Mouse (Mus musculus) limb, embryonic 13.5 days (tissue): ENCODE measurements around the gene Bmpr1b. TPM values are rescaled to one million over a fixed set of nuclear protein-coding genes. Genes with fewer than 3 reads are reported as not detected.
A peak's percentile ranks its signal among the peaks of the same experiment; 100 is the strongest.

ENCODE experiments used
- ATAC-seq: fragments of 200-750 bp; cut with Nextera tagmentation; 2 replicates; pipeline ENCODE4 v1.8.0; 2017; ENCODE audit warnings: low read depth, moderate number of reproducible peaks, moderate TSS enrichment; ENCODE audit not compliant: low FRiP score
- H3K27ac ChIP-seq: fragments of 300-500 bp; sonication (generic); 2 replicates; pipeline ENCODE4 v1.5.1; 2015; ENCODE audit warnings: inconsistent platforms, mild to moderate bottlenecking, moderate library complexity
- H3K27me3 ChIP-seq: fragments of 300-500 bp; sonication (generic); 2 replicates; pipeline ENCODE4 v1.6.1; 2015; ENCODE audit warnings: mild to moderate bottlenecking, inconsistent platforms
- H3K36me3 ChIP-seq: fragments of 300-500 bp; sonication (generic); 2 replicates; pipeline ENCODE4 v1.6.1; 2015; ENCODE audit warnings: inconsistent platforms, mild to moderate bottlenecking, moderate library complexity
- H3K4me1 ChIP-seq: fragments of 300-500 bp; sonication (generic); 2 replicates; pipeline ENCODE4 v1.6.1; 2015; ENCODE audit warnings: inconsistent platforms
- H3K4me2 ChIP-seq: fragments of 300-500 bp; sonication (generic); replicated peaks from 2 replicates; pipeline ENCODE4 v1.6.1; 2015; ENCODE audit warnings: inconsistent platforms, mild to moderate bottlenecking, moderate library complexity
- H3K4me3 ChIP-seq: fragments of 300-500 bp; sonication (generic); 2 replicates; pipeline ENCODE4 v1.5.1; 2015; ENCODE audit warnings: moderate library complexity, mild to moderate bottlenecking, inconsistent platforms
- H3K9ac ChIP-seq: fragments of 300-500 bp; sonication (generic); 2 replicates; pipeline ENCODE4 v1.6.1; 2015; ENCODE audit warnings: mild to moderate bottlenecking, inconsistent platforms
- H3K9me3 ChIP-seq: fragments of 300-500 bp; sonication (generic); 2 replicates; pipeline ENCODE4 v1.6.1; 2016; ENCODE audit warnings: inconsistent platforms
- WGBS: fragments of 180-500 bp; shearing (Covaris S2); methylation state at CpG from one replicate; pipeline ENCODE4 v1.1.7; 2015; 5-methylcytosine and 5-hydroxymethylcytosine counted together
- polyA plus RNA-seq: library from polyadenylated mRNA; unstranded; fragments of >200 nt; fragmentation: Nextera tagmentation; extraction: Ambion mirVana; gene quantifications from 2 replicates; pipeline ENCODE4 v1.2.1, GENCODE M21; 2015

The Bmpr1b gene
- polyA plus RNA-seq, 1 experiment from 2014 or later, result 15.6 TPM

DNA sequence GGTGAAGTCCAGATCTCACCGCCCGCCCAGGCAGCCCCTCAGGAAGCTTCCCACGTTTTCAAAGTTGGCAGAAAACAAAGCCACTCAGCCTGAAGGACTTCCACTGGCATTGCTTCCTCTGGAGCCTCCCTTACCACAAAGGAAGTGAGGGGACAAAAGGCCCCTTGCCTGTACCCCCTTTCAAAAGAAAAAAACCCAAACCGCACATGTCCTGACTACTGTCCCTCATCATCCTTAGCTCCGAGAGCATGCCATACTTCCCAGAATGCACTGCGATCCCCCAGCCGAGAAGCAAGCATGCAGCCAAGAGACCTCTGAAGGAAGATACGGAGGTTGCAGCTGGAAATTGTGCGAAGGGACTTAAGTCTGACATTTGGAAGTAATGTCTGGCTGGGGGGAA is 4.2 kb downstream of the Bmpr1b start:
- Histone ChIP-seq H3K4me3 (no peak overlapping the region), H3K27ac (no peak overlapping the region), H3K27me3 (peaks cover 35% of the 10 kb centered on the region), H3K9ac (no peak overlapping the region), H3K4me2 (peak overlapping the region; percentile 21; the same call in 1 of the 2 replicates), H3K9me3 (no peaks in the 10 kb centered on the region), H3K4me1 (peaks cover 30% of the 10 kb centered on the region), H3K36me3 (no peaks in the 10 kb centered on the region)
- ATAC-seq, result no peak
- WGBS, result 64% methylated on average over 9 of the region's 9 CpGs

DNA sequence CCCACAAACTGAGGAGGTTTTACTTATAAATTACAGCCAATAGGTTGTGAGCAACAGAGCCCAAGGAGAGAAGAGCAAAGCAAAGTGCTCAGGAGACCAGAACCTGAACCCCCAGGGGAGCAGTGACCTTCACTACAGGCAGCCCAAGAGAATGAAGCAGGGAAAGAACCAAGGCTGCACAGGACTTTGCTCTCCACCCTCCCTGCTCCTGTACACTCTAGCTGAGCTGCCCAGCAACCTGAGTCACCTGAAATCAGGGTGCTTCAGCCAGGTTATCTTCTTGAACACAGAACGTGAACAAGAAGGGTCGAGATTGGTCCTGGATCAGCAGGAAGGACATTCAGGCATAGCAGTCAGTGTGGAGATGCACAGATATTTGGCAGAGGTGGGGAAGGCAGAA is 5.3 kb downstream of the Bmpr1b start:
- no peak overlapping the region for H3K4me3 ChIP-seq
- H3K27ac ChIP-seq, result no peak overlapping the region
- peaks cover 32% of the 10 kb centered on the region for H3K27me3 ChIP-seq
- ATAC-seq, result no peak
- H3K4me2 ChIP-seq, result peak overlapping the region; percentile 11; the same call in 1 of the 2 replicates
- no peaks in the 10 kb centered on the region for H3K9me3 ChIP-seq
- peaks cover 26% of the 10 kb centered on the region for H3K4me1 ChIP-seq
- H3K9ac ChIP-seq, result no peak overlapping the region
- H3K36me3 ChIP-seq, result peaks cover 4% of the 10 kb centered on the region; the same call in 1 of the 2 replicates
- 82% methylated on average over 2 of the region's 2 CpGs for WGBS

DNA sequence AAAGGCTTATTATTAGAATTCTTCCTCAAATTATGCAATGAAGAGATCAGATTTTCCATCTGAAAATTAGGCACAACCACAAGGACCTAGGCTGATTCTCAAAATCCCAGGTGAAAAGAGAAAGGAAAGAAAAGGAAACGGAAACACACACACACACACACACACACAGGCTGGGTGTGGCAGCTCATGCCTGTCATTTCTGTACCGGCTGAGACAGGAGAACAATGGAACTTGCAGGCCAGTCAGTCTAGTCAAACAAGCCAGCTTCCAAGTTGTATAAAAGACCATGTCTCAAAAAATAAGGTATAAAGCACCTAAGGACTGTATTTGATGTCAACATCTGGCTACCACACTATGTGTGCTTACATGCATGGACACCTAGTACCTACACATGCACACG is 7.8 kb downstream of the Bmpr1b start:
- ATAC-seq, result no peak
- H3K27ac ChIP-seq, result no peak overlapping the region
- peaks cover 4% of the 10 kb centered on the region; the same call in 1 of the 2 replicates for H3K36me3 ChIP-seq
- H3K4me3 ChIP-seq, result no peak overlapping the region
- no peak overlapping the region for H3K4me2 ChIP-seq
- H3K4me1 ChIP-seq, result peaks cover 24% of the 10 kb centered on the region
- H3K9me3 ChIP-seq, result no peaks in the 10 kb centered on the region
- H3K9ac ChIP-seq, result no peak overlapping the region
- WGBS, result 76% methylated on average over 3 of the region's 3 CpGs
- peaks cover 29% of the 10 kb centered on the region for H3K27me3 ChIP-seq

DNA sequence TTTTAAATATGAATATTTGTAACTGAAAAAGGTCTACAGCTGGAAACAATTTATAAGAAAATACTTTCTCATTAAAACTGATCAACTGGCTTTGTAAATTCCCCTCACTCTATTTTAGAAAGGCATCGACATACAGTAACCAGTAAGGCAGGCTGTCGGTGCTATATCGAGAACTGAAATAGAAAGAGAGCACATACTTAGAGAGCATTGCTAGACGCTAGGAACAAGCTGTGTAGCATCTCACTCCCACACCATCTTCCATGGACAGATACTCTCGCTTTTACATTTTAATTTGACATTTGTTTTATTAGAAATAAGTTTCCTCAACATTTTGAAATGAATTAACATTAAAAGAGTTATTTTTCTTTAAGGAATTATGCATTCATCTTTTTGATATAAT is 17.2 kb downstream of the Bmpr1b start:
- Histone ChIP-seq H3K9ac (no peak overlapping the region), H3K4me3 (no peak overlapping the region), H3K4me1 (0 out of 2 replicates have a peak, but pooled peaks cover 2% of the 10 kb centered on the region), H3K27ac (no peak overlapping the region), H3K9me3 (no peaks in the 10 kb centered on the region), H3K4me2 (no peak overlapping the region), H3K36me3 (no peaks in the 10 kb centered on the region), H3K27me3 (0 out of 2 replicates have a peak, but pooled peaks cover 3% of the 10 kb centered on the region)
- WGBS, result 52% methylated on average over 5 of the region's 5 CpGs
- ATAC-seq, result no peak

DNA sequence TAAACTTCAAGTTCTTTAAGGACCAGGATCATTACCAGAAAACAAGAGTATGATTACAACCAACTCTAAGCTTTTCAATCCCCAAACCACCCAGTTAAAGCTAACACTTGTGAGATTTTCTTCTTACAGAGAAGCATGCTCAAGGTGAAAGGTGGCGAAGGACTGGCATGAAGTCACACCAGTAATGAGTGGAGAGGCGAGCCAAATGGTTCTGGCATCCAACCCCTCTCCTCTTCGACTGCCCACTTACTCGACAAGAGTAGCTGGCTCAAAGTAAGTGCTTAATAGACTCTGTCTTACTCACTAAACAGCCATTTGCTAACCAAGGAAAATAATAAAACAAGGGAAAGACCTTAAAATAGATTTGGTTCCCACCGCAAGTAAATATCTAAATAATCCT is 30.4 kb downstream of the Bmpr1b start:
- no peak for ATAC-seq
- Histone ChIP-seq H3K9me3 (no peaks in the 10 kb centered on the region), H3K4me1 (0 out of 2 replicates have a peak, but pooled peaks cover 4% of the 10 kb centered on the region), H3K27me3 (no peaks in the 10 kb centered on the region), H3K4me2 (no peak overlapping the region), H3K9ac (no peak overlapping the region), H3K36me3 (peaks cover 7% of the 10 kb centered on the region; the same call in 1 of the 2 replicates), H3K27ac (no peak overlapping the region), H3K4me3 (no peak overlapping the region)
- WGBS, result 70% methylated on average over 5 of the region's 5 CpGs

DNA sequence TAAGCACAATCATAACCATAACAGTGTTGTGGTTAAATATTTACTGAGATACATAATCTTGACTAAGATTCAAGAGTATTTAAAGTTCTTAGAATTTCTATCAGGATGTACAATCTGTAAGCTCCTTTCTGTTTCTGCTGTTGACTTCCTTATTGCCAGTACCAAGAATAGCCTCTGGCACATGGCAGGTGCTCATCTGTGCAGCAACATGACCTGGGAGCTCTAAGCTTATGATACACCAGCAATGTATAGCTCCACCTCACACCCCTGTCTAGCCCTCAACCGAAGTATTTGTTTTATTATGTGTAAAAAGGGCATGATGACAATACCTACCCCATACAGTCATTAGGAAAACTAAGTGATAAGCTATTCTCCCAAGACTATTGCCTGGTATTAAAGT is 42.8 kb downstream of the Bmpr1b start:
- no peaks in the 10 kb centered on the region for H3K9me3 ChIP-seq
- H3K9ac ChIP-seq, result no peak overlapping the region
- H3K36me3 ChIP-seq, result no peaks in the 10 kb centered on the region
- peaks cover 25% of the 10 kb centered on the region for H3K27me3 ChIP-seq
- no peak overlapping the region for H3K4me2 ChIP-seq
- no peak overlapping the region for H3K4me3 ChIP-seq
- no peak for ATAC-seq
- H3K27ac ChIP-seq, result no peak overlapping the region
- peaks cover 35% of the 10 kb centered on the region for H3K4me1 ChIP-seq
- 53% methylated on average over 1 of the region's 1 CpGs for WGBS

DNA sequence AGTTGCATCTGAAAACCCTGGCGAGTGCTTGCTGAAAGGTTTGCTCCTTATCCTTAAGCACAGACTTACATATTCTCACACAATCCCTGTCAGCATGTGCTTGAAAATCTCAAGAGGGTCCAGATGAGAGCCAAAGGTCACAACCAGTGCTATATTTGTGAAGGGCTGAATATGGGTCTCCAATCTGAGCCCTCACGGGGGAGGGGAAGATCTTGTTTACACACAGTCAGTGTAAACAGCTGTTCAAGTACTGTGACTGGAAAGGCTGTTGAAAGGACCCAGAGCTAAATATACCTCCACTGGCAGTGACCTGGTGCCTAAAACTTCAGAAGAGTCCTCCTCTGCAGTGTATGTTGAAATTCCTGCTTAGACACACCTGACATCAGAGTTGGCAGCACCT is 43.7 kb downstream of the Bmpr1b start:
- Histone ChIP-seq H3K27ac (no peak overlapping the region), H3K4me2 (no peak overlapping the region), H3K4me3 (no peak overlapping the region), H3K27me3 (peaks cover 30% of the 10 kb centered on the region), H3K4me1 (peaks cover 35% of the 10 kb centered on the region), H3K36me3 (no peaks in the 10 kb centered on the region), H3K9ac (no peak overlapping the region), H3K9me3 (no peaks in the 10 kb centered on the region)
- 32% methylated on average over 2 of the region's 2 CpGs for WGBS
- 0 out of 2 replicates have a peak, but pooled peaks have one; percentile 45 for ATAC-seq

DNA sequence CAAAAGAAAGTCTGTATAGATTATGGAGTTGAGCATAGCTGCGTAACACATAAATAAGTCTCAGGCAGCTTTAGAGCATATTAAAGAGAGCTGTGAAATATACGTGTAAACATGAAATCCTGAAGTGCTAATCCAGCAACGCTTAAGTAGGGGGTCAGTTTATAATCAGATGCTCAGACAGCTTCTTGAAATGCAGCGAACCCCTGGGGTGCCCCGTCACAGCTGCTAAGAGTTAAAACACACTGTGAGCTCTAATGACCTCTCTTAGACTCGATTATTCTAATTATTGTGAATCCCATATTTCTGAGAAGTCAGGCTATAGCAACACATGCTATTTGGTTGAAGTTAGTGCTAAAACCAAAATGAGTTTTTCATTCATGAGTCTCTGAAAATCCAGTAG is 45.0 kb downstream of the Bmpr1b start:
- H3K4me3 ChIP-seq, result no peak overlapping the region
- 16% methylated on average over 6 of the region's 6 CpGs for WGBS
- no peaks in the 10 kb centered on the region for H3K9me3 ChIP-seq
- peaks cover 25% of the 10 kb centered on the region for H3K27me3 ChIP-seq
- ATAC-seq, result no peak
- no peaks in the 10 kb centered on the region for H3K36me3 ChIP-seq
- H3K27ac ChIP-seq, result no peak overlapping the region
- peaks cover 40% of the 10 kb centered on the region for H3K4me1 ChIP-seq
- no peak overlapping the region for H3K9ac ChIP-seq
- H3K4me2 ChIP-seq, result no peak overlapping the region

DNA sequence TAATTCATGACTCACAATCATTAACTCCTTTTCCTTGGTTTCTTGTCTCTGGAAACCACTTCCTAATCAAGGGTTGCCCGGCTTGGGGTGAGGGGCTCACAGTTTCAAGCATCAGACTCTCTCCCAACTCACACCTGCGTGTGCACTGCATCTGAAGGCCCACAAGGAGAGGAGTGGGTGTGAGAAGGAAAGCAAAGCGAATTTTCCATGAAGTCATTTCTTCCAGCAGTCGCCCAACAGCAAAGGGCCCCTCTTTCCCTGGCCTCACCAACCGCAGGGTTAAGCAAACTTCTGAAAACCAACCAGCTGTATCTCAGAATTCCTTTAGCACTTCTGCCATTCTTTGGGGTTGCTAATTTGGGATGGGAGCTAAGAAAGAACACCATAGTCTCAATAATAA is 46.8 kb downstream of the Bmpr1b start:
- Histone ChIP-seq H3K9me3 (no peaks in the 10 kb centered on the region), H3K9ac (no peak overlapping the region), H3K4me1 (peaks cover 51% of the 10 kb centered on the region), H3K4me2 (no peak overlapping the region), H3K4me3 (no peak overlapping the region), H3K36me3 (no peaks in the 10 kb centered on the region), H3K27ac (no peak overlapping the region; the same call in 1 of the 2 replicates), H3K27me3 (peaks cover 15% of the 10 kb centered on the region)
- 59% methylated on average over 5 of the region's 5 CpGs for WGBS
- peak; percentile 25; the same call in 1 of the 2 replicates for ATAC-seq

DNA sequence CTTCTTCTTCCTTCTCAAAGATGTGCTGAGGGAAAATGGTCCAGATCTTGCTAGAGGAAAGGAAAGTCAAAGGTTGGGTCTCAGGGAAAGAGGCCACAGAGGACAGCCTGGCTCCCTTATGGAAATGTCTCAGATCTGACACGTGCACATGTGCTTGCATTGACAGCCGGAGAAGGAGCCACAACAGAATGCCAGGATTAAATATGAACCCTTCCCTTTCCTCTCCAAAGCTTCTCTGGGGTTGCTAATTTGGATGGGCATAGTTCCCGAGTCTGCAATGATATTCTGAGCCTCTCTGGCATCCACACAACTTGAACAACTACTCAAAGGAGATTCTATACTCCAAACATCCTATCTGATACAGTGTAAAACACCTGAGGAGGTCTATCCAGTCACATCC is 48.4 kb downstream of the Bmpr1b start:
- no peak overlapping the region for H3K4me2 ChIP-seq
- no peaks in the 10 kb centered on the region for H3K9me3 ChIP-seq
- no peaks in the 10 kb centered on the region for H3K36me3 ChIP-seq
- H3K27me3 ChIP-seq, result peaks cover 19% of the 10 kb centered on the region
- WGBS, result 69% methylated on average over 3 of the region's 3 CpGs
- no peak overlapping the region for H3K4me3 ChIP-seq
- H3K4me1 ChIP-seq, result peaks cover 51% of the 10 kb centered on the region
- ATAC-seq, result no peak
- no peak overlapping the region for H3K9ac ChIP-seq
- no peak overlapping the region for H3K27ac ChIP-seq

DNA sequence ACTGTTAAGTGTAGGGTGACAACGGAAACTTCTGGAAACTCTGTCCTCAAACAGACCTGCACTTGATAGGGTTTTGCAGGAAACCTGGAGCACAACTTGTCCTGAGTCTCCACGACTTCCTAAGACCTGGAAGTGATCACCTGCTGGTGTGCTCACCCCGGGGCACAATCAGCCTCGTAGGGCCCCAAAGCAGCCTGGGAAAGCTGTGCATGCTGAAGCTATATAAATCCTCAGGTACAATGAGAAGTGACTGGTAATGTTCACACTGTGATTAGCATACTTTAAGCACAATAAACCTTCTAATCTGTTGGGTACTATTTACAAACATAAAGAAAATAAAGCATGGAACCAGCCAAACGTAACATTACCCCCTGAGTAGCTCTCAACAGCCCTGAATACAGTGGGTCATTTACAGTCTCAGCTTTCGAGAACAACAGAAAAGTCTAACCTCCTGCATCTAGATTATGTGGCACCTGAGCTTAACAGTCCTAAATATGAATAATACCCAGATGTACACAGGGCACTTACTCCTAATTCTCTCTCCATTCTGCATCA is 54.4 kb downstream of the Bmpr1b start:
- Histone ChIP-seq H3K27me3 (peaks cover 21% of the 10 kb centered on the region), H3K27ac (no peak overlapping the region), H3K4me1 (peaks cover 52% of the 10 kb centered on the region), H3K9me3 (no peaks in the 10 kb centered on the region), H3K36me3 (no peaks in the 10 kb centered on the region), H3K9ac (no peak overlapping the region), H3K4me2 (no peak overlapping the region), H3K4me3 (no peak overlapping the region)
- 40% methylated on average over 6 of the region's 6 CpGs for WGBS
- ATAC-seq, result no peak

DNA sequence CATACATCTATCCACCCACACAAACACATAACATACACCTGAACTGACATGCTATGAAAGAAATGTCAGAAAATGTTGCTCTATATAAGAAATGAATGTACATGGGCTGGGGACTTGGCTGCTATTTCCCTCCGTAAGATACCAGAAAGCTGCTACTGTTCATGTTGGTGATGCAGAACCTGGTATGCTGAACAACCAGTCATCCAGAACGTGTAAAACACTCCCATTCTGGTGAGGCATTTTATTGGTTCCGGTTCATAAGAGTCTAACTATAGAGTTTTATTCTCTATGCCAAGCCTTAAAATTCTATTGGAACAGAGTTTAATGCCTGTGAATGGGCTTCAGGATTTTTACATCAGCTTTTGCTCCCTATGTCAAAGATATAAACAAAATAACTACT is 55.0 kb downstream of the Bmpr1b start:
- Histone ChIP-seq H3K9ac (no peak overlapping the region), H3K27me3 (peaks cover 21% of the 10 kb centered on the region), H3K4me1 (peaks cover 51% of the 10 kb centered on the region), H3K9me3 (no peaks in the 10 kb centered on the region), H3K4me2 (no peak overlapping the region), H3K4me3 (no peak overlapping the region), H3K27ac (no peak overlapping the region), H3K36me3 (no peaks in the 10 kb centered on the region)
- ATAC-seq, result no peak
- WGBS, result 44% methylated on average over 3 of the region's 3 CpGs

DNA sequence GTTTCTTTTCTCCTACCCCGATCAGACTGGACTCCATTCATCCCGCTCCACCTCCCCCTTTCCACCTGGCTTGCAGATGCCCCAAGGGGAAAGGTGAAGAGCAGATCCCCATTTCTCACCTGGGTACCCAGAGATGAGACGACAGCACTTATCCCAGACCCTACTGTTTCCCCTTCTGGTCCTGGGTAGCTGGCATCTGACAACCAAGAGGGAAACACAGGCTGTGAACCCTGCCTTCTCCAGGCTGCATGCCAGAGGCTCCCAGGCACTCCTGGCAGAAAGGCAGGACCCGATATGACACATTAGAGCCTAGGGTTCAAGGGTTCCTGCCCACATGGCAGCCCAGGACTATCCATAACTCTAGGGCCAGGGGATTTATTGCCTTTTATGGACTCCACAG is 56.0 kb downstream of the Bmpr1b start:
- 81% methylated on average over 4 of the region's 4 CpGs for WGBS
- H3K27ac ChIP-seq, result no peak overlapping the region
- no peak overlapping the region for H3K9ac ChIP-seq
- H3K4me1 ChIP-seq, result peaks cover 48% of the 10 kb centered on the region
- no peak for ATAC-seq
- no peaks in the 10 kb centered on the region for H3K9me3 ChIP-seq
- peaks cover 17% of the 10 kb centered on the region for H3K27me3 ChIP-seq
- H3K4me2 ChIP-seq, result no peak overlapping the region
- no peaks in the 10 kb centered on the region for H3K36me3 ChIP-seq
- no peak overlapping the region for H3K4me3 ChIP-seq
